Mouse (Mus musculus) kidney, postnatal 25 days (tissue): ENCODE results near the gene Gabrp.

ENCODE experiments used
- DNase-seq, 2 experiments: peaks; one replicate each; pipeline ENCODE4 v3.0.0; 2021; ENCODE audit warnings: mixed read lengths in 2 of 2

Gabrp gene

DNA sequence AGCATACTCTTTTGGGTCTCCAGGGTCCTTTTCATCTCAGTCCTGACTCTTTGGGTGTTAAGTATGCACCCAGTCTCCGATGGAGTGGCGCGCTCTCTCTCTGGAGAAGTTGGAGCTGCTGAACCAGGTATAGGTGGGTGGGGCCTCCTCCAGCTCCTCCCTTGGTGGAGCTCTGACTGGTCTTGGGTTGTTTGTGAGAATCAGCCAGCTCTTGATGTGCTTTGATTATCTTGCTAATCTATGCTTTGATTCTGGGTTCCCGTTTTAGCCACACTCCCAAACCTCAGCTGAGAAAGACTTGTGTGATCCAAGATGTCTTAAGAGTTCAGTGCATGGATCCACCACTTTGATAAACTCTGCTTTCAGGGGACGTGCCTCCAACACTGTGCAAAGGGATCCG lies at the start of gene Gabrp:
Gene Gabrp, minus strand, starts transcription at position 101 of the 400 bp plus-strand sequence.
- DNase-seq, result no peak

DNA sequence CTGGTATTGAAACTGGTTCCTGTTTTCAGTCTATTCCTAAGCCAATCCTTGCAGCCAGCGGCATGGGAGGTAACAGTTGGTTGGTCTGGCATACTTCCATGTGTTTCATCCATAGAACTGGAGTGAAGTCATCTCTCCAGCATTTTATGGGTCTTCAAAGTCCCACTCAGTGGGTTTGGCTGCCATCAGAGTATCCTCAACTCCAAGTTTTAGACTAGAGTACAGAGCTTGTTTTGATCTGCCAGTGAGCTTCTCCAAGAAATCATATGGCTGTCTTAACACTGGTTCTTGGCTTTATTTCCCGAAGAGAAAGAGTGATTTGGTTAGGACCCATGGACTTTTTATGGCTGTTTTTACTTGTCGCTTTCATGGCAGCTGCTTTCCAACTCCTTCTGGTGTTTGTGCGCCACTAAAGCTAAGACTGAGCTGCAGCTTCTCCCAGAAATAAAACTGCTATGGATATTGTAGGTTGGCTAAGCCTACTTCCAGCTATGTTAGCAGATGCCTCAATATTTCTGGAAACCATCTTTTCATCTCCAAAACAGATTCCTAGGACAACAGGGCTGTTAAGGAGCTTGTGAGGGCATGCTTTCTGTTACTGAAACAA lies 48.5 kb upstream of the Gabrp start:
- no peak for DNase-seq

- peak; percentile 52 to 67 for DNase-seq
These were observed 35.5 kb upstream of the Gabrp start for GRCm38 (mm10) chr11:33614218-33614617.

GRCm38 (mm10) chr11:33607784-33608183 lies 29.0 kb upstream of the Gabrp start:
- no peak for DNase-seq

- no peak for DNase-seq
These were observed 24.4 kb upstream of the Gabrp start for GRCm38 (mm10) chr11:33603174-33603573.

- no peak for DNase-seq
These were observed 20.2 kb upstream of the Gabrp start, which contains the start of gene D130052B06Rik for GRCm38 (mm10) chr11:33598986-33599385. Gene D130052B06Rik (plus strand): TSS chr11:33599302.

DNA sequence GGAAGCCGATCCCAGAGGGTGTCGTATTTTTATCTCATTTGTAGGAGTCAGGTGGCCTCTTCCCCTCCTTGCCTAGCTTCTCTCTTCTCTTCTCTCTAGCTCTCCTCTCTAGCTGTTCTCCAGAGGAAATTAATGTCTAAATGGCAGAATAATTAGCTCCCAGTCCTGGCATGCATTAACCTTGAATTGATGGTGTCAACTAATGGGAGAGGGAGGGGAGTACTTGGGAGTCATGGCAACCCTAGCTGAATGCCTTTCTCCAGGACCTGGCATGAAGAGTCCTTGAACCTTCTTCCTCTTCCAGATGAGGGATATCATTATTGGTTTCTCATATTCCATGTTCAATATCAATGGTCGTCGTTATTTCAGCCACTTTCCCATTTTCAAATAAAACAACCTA lies 17.9 kb upstream of the Gabrp start:
- DNase-seq, result no peak

DNA sequence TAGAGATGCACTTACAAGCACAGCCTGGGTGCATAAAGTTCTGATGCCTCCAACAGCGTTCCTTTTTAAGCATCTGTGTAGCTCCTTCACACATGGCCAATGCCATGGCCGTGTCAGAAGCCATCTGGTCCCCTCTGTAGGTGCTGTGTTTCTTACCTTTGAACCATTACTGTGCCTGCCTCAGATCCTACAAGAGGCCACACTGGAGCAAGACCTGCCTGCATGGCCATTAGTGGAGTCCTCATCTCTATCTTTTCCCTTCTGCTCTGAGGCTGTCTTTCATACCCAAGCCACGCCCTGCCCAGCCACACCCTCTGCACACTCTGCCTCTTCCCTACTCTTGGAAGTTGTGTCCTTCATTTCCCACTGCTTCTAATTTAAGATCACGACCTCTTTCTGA lies 14.1 kb upstream of the Gabrp start:
- DNase-seq, result no peak

GRCm38 (mm10) chr11:33590771-33591170 lies 12.0 kb upstream of the Gabrp start:
- no peak for DNase-seq

DNA sequence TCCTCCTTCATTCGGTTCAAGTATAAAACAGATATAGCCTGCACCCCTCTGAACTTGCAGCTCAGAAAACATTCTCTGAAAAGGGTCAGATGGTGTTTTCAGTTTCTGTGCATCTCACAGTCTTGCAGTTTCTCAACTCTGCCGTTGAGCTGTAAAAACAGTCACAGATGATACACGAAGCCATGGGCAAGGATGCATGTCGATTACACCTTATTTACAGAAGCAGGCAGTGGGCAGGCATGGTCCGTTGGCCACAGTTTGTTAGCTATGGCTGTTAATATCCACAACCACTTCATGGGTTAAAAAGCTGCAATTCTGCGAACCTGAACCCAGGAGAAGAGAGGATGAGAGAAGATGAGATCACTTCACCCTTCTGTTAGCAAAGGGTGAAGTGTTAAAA lies 7.9 kb upstream of the Gabrp start:
- DNase-seq, result no peak

DNA sequence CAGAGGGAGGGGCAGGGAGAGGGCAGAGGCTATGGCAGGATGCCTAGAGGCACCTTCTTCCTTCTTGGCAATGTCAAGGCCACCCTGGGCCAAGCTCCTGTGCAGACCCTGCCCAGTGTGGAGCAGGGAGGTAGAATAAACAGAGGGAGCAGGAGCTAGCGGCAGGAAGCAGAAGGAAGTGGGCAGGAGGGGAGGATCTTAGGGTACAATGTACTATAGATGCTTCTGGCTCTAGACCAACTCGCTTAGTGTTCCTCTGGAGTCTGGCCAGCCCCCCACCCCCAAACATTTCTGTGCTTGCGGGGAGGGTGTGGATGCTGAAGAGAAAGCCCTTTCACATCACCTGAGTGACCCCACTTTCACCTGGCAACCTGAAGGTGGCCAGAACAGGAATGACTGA lies 862 bp upstream of the Gabrp start:
- DNase-seq, result no peak

- peak in 1 of 2 experiments; percentile 5 for DNase-seq
These were observed 3.8 kb downstream of the Gabrp start for GRCm38 (mm10) chr11:33574944-33575343.

DNA sequence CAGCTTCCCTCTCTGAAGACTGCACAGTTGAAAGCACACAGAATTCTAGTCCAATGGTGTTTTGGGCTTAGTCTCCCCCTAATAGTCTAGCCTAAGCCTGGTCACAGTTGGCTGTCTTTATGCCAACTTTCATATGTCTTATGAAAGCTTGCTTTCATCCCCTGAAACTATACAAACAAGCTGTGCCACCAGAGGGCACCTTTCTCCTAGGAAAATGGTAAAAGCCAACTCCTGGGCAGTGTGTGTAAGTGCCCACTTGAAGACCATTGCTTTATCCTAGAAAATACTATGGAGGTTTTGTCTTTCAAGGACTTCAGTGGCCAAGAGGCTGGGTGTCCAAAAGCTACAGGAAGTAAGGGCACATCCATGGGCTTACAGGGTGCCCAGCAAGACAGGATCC lies 8.3 kb downstream of the Gabrp start:
- peak in 1 of 2 experiments; percentile 44 for DNase-seq

DNA sequence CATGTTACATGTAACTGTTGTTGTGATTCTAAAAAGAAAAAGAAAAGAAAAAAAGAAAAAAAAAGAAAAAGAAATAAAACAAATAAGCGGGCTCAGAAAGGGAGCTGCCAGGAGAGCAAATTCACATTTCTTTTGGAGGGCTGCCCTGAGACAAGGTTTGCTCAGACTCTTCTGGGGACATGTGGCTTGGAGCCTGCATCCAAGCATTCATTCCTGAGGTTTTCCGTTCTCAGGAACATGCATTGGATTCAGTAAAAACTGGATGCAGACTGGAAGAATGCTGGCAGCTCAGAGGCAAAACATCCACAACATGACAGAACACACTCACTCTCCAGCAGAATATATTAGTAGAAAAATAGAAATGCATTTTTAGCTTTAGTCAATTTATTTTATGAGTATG lies 14.8 kb downstream of the Gabrp start:
- DNase-seq, result no peak

DNA sequence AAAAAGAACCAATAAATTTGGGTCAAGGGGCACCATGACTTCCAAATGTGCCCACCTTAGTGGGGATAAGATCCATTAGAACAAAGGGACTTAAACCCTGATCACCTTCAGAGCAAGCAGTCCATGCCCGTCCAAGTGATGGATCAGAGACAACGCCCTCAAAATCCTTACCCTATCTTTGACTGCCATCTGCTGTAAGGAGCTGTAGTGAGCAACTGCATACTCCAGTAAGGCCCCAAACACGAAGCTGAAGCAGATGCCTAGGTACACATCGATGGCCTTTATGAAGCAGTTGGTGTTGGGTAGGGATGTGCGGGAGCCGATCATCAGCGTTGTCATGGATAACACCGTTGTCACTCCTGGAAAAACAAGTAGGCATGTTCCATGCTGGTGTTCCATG lies 24.6 kb downstream of the Gabrp start:
- DNase-seq, result no peak

- no peak for DNase-seq
These were observed 27.7 kb downstream of the Gabrp start for GRCm38 (mm10) chr11:33550861-33551560.

GRCm38 (mm10) chr11:33547386-33547785 lies 31.4 kb downstream of the Gabrp start:
- DNase-seq, result peak in 1 of 2 experiments; percentile 24

- DNase-seq, result no peak
These were observed 33.8 kb downstream of the Gabrp start for GRCm38 (mm10) chr11:33544945-33545344.

GRCm38 (mm10) chr11:33544121-33544520 lies 34.6 kb downstream of the Gabrp start:
- no peak for DNase-seq

GRCm38 (mm10) chr11:33537390-33538125 lies 41.2 kb downstream of the Gabrp start:
- DNase-seq, result no peak

DNA sequence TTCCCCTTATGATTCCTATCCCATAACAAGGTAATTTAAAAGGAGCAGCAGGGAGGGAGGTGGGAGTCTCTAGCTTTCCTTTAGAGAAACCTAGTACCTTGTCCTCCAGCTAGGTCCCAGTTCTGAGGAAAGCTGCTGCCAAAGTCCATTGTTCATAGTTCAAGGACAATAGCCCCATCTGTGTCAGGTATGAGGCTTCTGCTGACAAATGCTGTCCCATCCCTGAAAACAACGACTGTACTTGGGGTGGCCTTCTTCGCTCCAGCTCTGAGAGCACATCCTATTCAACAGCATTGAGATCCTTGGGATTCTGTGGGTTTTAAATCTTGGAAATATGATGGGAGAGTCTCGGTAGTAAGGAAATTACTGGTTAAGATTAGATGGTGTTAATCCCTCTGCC lies 42.1 kb downstream of the Gabrp start:
- no peak for DNase-seq

DNA sequence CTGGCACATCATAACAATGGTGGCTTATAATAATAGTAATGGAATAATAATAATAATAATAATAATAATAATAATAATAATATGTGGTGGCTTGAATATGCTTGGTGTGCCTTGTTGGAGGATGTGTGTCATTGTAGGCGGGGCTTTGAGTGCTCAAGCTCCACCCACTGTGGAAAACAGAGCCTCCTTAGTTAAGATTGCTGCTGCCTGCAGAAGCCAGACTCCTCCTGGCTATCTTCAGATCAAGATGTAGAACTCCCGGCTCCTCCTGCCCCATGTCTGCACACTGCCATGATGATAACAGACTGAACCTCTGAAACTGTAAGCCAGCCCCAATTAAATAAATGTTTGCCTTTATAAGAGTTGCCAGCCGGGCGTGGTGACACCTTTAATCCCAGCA lies 44.2 kb downstream of the Gabrp start:
- no peak for DNase-seq

- no peak for DNase-seq
These were observed 45.2 kb downstream of the Gabrp start for GRCm38 (mm10) chr11:33533577-33533976.

DNA sequence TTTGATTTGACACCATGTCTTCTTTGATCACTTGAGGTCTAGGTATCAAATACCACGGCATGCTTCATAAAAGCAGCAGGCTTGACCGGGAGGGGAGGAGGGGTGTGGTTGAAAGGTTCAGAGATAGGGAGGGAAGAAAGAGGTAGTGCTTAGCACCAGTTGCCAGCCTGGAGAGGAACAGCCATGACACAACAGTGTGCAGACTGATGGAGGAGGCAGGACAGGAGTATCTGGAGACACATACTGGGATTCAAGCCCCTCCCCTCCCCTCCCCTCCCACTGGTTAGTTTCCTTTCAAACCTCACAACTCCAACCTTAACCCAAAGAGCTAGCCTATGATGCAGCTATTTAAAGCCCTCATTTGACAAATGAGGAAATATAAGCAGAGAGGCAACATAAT lies 49.2 kb downstream of the Gabrp start:
- DNase-seq, result no peak
